Mouse (Mus musculus) forebrain, embryonic 10.5 days (tissue): ENCODE results near the gene Ecpas. TPM values are rescaled to one million over a fixed set of nuclear protein-coding genes. Genes with fewer than 3 reads are reported as not detected.

ENCODE experiments used
- DNase-seq: peaks from one replicate; pipeline ENCODE4 v3.0.0-alpha.2; 2017; ENCODE audit warnings: low spot score; ENCODE audit errors: extremely low spot score
- H3K27ac ChIP-seq: fragments of 300-500 bp; sonication (generic); 2 replicates; pipeline ENCODE4 v1.5.1; 2016; ENCODE audit warnings: mild to moderate bottlenecking
- H3K27me3 ChIP-seq: fragments of 300-500 bp; sonication (generic); 2 replicates; pipeline ENCODE4 v1.6.1; 2016; ENCODE audit warnings: mild to moderate bottlenecking; ENCODE audit not compliant: poor library complexity, severe bottlenecking
- H3K36me3 ChIP-seq: fragments of 300-500 bp; sonication (generic); replicated peaks from 2 replicates; pipeline ENCODE4 v1.6.1; 2016; ENCODE audit warnings: mild to moderate bottlenecking, moderate library complexity
- H3K4me1 ChIP-seq: fragments of 300-500 bp; sonication (generic); 2 replicates; pipeline ENCODE4 v1.6.1; 2016
- H3K4me3 ChIP-seq: fragments of 300-500 bp; sonication (generic); 2 replicates; pipeline ENCODE4 v1.5.1; 2016; ENCODE audit warnings: mild to moderate bottlenecking, moderate library complexity
- H3K9me3 ChIP-seq: fragments of 300-500 bp; sonication (generic); 2 replicates; pipeline ENCODE4 v1.6.1; 2016; ENCODE audit warnings: mild to moderate bottlenecking, moderate library complexity
- WGBS: fragments of 180-500 bp; shearing (Covaris S2); methylation state at CpG from one replicate; pipeline ENCODE4 v1.1.7; 2016; 5-methylcytosine and 5-hydroxymethylcytosine counted together
- polyA plus RNA-seq: library from polyadenylated mRNA; unstranded; fragments of >200 nt; fragmentation: Nextera tagmentation; extraction: Ambion mirVana; gene quantifications from 2 replicates; pipeline ENCODE4 v1.2.1, GENCODE M21; 2016

Gene Ecpas
- polyA plus RNA-seq, 1 experiment from 2014 or later, result 33.9 TPM

- 82% methylated on average over 6 of the region's 6 CpGs for WGBS
- Histone ChIP-seq H3K27ac (no peak overlapping the region), H3K4me1 (peaks cover 7% of the 10 kb centered on the region), H3K36me3 (no peaks in the 10 kb centered on the region), H3K27me3 (no peaks in the 10 kb centered on the region), H3K9me3 (no peaks in the 10 kb centered on the region), H3K4me3 (no peak overlapping the region)
- no peak for DNase-seq
Measured at GRCm38 (mm10) chr4:58932541-58932940, 20.0 kb upstream of the Ecpas start.

GRCm38 (mm10) chr4:58927661-58928060, 15.1 kb upstream of the Ecpas start:
- Histone ChIP-seq H3K27me3 (peaks cover 3% of the 10 kb centered on the region; the same call in 1 of the 2 replicates), H3K4me3 (no peak overlapping the region), H3K27ac (no peak overlapping the region), H3K9me3 (peaks cover 5% of the 10 kb centered on the region; the same call in 1 of the 2 replicates), H3K36me3 (no peaks in the 10 kb centered on the region), H3K4me1 (no peaks in the 10 kb centered on the region)
- 67% methylated on average over 3 of the region's 3 CpGs for WGBS
- DNase-seq, result no peak

- DNase-seq, result no peak
- Histone ChIP-seq H3K9me3 (peaks cover 5% of the 10 kb centered on the region; the same call in 1 of the 2 replicates), H3K4me1 (no peaks in the 10 kb centered on the region), H3K27ac (no peak overlapping the region), H3K4me3 (no peak overlapping the region), H3K27me3 (peaks cover 3% of the 10 kb centered on the region; the same call in 1 of the 2 replicates), H3K36me3 (no peaks in the 10 kb centered on the region)
- WGBS, result 61% methylated on average over 2 of the region's 2 CpGs
Measured at GRCm38 (mm10) chr4:58926120-58926519, 13.6 kb upstream of the Ecpas start.

GRCm38 (mm10) chr4:58925664-58926063, 13.1 kb upstream of the Ecpas start:
- H3K4me1 ChIP-seq, result no peaks in the 10 kb centered on the region
- H3K27ac ChIP-seq, result no peak overlapping the region
- WGBS, result 53% methylated on average over 5 of the region's 5 CpGs
- no peak overlapping the region for H3K4me3 ChIP-seq
- peaks cover 3% of the 10 kb centered on the region; the same call in 1 of the 2 replicates for H3K27me3 ChIP-seq
- no peaks in the 10 kb centered on the region for H3K36me3 ChIP-seq
- H3K9me3 ChIP-seq, result peaks cover 5% of the 10 kb centered on the region; the same call in 1 of the 2 replicates
- no peak for DNase-seq

- WGBS, result 82% methylated on average over 2 of the region's 2 CpGs
- Histone ChIP-seq H3K27ac (no peak overlapping the region), H3K4me3 (no peak overlapping the region)
Measured at GRCm38 (mm10) chr4:58923933-58924332, 11.4 kb upstream of the Ecpas start.

GRCm38 (mm10) chr4:58915081-58915826, 2.7 kb upstream of the Ecpas start:
- Histone ChIP-seq H3K4me1 (peaks cover 20% of the 10 kb centered on the region), H3K9me3 (no peaks in the 10 kb centered on the region), H3K27ac (no peak overlapping the region), H3K4me3 (no peak overlapping the region), H3K27me3 (peaks cover 5% of the 10 kb centered on the region; the same call in 1 of the 2 replicates), H3K36me3 (no peaks in the 10 kb centered on the region)
- no peak for DNase-seq
- WGBS, result 80% methylated on average over 8 of the region's 8 CpGs

More at GRCm38 (mm10) chr4:58923933-58924332, 11.4 kb upstream of the Ecpas start:
- Histone ChIP-seq H3K9me3 (peaks cover 5% of the 10 kb centered on the region; the same call in 1 of the 2 replicates), H3K27me3 (peaks cover 3% of the 10 kb centered on the region; the same call in 1 of the 2 replicates), H3K36me3 (no peaks in the 10 kb centered on the region), H3K4me1 (no peaks in the 10 kb centered on the region)
- no peak for DNase-seq

GRCm38 (mm10) chr4:58913336-58914026, 932 bp upstream of the Ecpas start:
- Histone ChIP-seq H3K36me3 (no peaks in the 10 kb centered on the region), H3K4me3 (peak overlapping the region; percentile 94), H3K27ac (no peak overlapping the region), H3K27me3 (peaks cover 5% of the 10 kb centered on the region; the same call in 1 of the 2 replicates), H3K9me3 (no peaks in the 10 kb centered on the region; the same call in 1 of the 2 replicates), H3K4me1 (peaks cover 26% of the 10 kb centered on the region)
- DNase-seq, result no peak
- 43% methylated on average over 3 of the region's 3 CpGs for WGBS

GRCm38 (mm10) chr4:58911831-58912628, 519 bp downstream of the Ecpas start:
- peaks cover 5% of the 10 kb centered on the region; the same call in 1 of the 2 replicates for H3K27me3 ChIP-seq
- DNase-seq, result peak; percentile 69
- peak overlapping the region; percentile 99 for H3K27ac ChIP-seq
- no peaks in the 10 kb centered on the region; the same call in 1 of the 2 replicates for H3K9me3 ChIP-seq
- H3K4me1 ChIP-seq, result peaks cover 26% of the 10 kb centered on the region
- H3K4me3 ChIP-seq, result peak overlapping the region; percentile 94
- under 1% methylated on average over 113 of the region's 126 CpGs for WGBS
- no peaks in the 10 kb centered on the region for H3K36me3 ChIP-seq

GRCm38 (mm10) chr4:58911069-58911830, 1.3 kb downstream of the Ecpas start:
- Histone ChIP-seq H3K4me1 (peaks cover 26% of the 10 kb centered on the region), H3K36me3 (no peaks in the 10 kb centered on the region), H3K27ac (peak overlapping the region; percentile 99), H3K9me3 (no peaks in the 10 kb centered on the region; the same call in 1 of the 2 replicates), H3K4me3 (peak overlapping the region; percentile 94), H3K27me3 (peaks cover 5% of the 10 kb centered on the region; the same call in 1 of the 2 replicates)
- DNase-seq, result no peak
- under 1% methylated on average over 56 of the region's 56 CpGs for WGBS

- Histone ChIP-seq H3K27ac (peak overlapping the region; percentile 99), H3K36me3 (no peaks in the 10 kb centered on the region), H3K9me3 (no peaks in the 10 kb centered on the region; the same call in 1 of the 2 replicates), H3K4me3 (peak overlapping the region; percentile 94), H3K27me3 (peaks cover 5% of the 10 kb centered on the region; the same call in 1 of the 2 replicates), H3K4me1 (peaks cover 26% of the 10 kb centered on the region)
- no peak for DNase-seq
- 39% methylated on average over 16 of the region's 16 CpGs for WGBS
Measured at GRCm38 (mm10) chr4:58910175-58911068, 2.1 kb downstream of the Ecpas start.

- WGBS, result 95% methylated on average over 1 of the region's 1 CpGs
- H3K27ac ChIP-seq, result no peak overlapping the region
- H3K4me1 ChIP-seq, result peaks cover 24% of the 10 kb centered on the region
- H3K4me3 ChIP-seq, result no peak overlapping the region
- DNase-seq, result no peak
- H3K9me3 ChIP-seq, result no peaks in the 10 kb centered on the region; the same call in 1 of the 2 replicates
- no peaks in the 10 kb centered on the region for H3K27me3 ChIP-seq
- no peaks in the 10 kb centered on the region for H3K36me3 ChIP-seq
Measured at GRCm38 (mm10) chr4:58907453-58907852, 5.1 kb downstream of the Ecpas start.
